Mouse (Mus musculus): Measurements from ENCODE around the gene Ankub1. TPM values are rescaled to one million over a fixed set of nuclear protein-coding genes. Genes with fewer than 3 reads are reported as not detected.

Ankub1 gene
- not detected for polyA plus RNA-seq (2014; fragmentation: Illumina TruSeq; extraction: RNeasy Lipid Tissue Mini Kit (QIAGEN cat#74804); ENCODE audit: low read depth, low replicate concordance)

DNA sequence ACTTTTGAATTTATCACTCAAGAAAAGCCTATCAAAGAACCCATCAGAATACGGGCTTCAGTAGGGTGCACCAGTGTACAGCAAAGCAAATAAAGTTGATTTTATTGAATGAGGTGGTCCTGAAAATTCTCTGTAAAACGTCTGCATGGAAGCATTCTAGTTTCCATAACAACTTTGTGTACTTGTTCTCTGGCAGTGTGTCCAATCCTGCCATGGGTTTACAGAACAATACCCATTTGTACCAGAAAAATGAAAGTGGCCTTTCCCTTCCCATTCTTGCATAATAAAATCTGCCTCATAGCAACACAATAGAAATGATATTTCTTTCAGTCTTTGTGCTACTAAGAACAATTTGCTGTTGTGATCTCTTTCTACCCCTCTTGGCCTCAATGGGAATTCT is at the start of gene Ankub1:
Gene Ankub1 (minus strand): TSS at position 81 of the 400 bp plus-strand sequence.

DNA sequence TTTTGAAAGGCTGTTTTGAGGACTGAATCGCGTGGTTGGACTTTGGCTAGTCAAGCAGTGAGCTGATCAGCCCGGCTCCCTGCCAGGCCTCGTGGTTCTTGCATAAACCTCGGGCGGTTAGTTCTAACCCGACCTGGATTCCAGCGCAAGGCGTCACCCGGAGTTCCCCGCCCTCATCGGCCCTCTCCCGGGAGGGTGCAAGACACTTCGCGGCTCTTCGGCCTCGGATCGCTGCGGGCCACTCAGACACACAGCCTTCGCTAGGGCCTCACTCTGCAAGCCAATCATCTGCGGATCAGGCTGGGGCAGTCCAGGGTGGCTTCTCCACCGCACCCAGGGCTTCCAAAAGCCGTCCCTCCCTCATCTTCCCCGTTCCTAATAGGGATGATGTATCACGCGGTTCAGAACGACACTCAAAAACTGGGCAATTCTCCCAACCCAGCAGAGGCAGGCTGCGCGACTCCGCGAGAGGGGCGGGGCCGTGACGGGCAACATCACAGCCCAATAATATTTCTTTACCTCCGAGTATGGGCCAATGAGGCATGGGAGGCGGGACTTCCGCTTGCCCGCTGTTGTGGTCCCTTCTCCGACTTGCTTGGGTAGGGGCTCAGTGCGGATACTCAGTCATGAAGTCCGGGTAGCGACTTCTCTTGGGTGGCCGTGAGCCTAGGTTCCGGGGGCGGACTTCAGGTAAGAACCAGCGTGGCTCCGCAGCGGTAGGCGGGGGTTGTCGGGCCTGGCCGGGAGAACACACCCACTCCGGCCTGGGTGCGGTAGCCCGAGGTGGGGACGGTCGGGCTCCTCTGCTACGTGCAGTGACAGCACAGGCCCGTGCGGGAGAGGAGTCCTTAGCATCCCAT is 43.1 kb upstream of the Ankub1 start, which contains the start of gene Rnf13:
Gene Rnf13 (plus strand): TSS at position 552 of the 860 bp plus-strand sequence.

DNA sequence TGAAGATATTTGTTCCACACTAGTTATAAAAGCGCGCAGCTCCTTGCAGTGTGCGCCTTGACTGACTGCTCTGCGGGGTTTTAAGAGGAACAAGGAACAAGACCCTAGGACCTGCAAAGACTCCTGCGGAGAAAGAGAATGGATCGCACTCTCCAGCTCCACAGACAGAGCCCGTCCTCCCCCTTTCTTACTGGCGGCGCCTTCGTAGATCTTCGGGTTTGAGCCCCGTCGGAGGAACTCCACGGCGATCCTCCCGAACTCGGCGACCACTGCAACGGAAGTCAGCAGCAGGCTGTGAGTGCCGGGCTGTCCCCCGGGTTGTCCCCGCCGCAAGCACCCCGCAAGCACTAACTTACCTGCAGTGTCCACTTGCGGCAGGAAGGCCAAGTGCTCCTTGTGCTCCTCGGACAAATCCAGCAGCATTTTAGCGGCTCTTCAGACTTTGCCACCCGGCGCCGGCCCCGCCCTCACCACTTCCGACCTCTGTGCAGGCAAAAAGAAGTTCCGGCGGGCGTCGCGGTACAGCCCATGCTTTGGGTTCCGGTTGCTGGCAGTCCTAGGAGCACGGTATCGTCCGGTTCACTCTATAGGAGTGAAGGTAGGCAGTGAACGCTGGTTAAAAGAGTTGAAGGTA is 41.3 kb downstream of the Ankub1 start, which contains the start of gene Commd2:
Gene Commd2 (minus strand): TSS at position 485 of the 634 bp plus-strand sequence.

Other genes with a start within 250 kb of the Ankub1 start
- gene Wwtr1, start 116.9 kb downstream of the Ankub1 start, polyA plus RNA-seq (2014; fragmentation: Illumina TruSeq; extraction: RNeasy Lipid Tissue Mini Kit (QIAGEN cat#74804); ENCODE audit: low read depth, low replicate concordance) = 36.8 TPM
- 13.0 TPM for gene Commd2, start 41.1 kb downstream of the Ankub1 start, polyA plus RNA-seq (2014; fragmentation: Illumina TruSeq; extraction: RNeasy Lipid Tissue Mini Kit (QIAGEN cat#74804); ENCODE audit: low read depth, low replicate concordance)
- gene Rnf13, start 43.3 kb upstream of the Ankub1 start, polyA plus RNA-seq (2014; fragmentation: Illumina TruSeq; extraction: RNeasy Lipid Tissue Mini Kit (QIAGEN cat#74804); ENCODE audit: low read depth, low replicate concordance) = 251 TPM
- gene Pfn2, start 155.3 kb upstream of the Ankub1 start, polyA plus RNA-seq (2014; fragmentation: Illumina TruSeq; extraction: RNeasy Lipid Tissue Mini Kit (QIAGEN cat#74804); ENCODE audit: low read depth, low replicate concordance) = 25.3 TPM